Mouse (Mus musculus) lung, adult 2 months (tissue): Measurements from ENCODE around the gene Slc16a1.

Experiments used
- CTCF ChIP-seq: fragments of 200-500 bp; IDR thresholded peaks from 2 replicates; pipeline ENCODE4 v1.5.1; 2011; ENCODE audit warnings: mild to moderate bottlenecking, low read length, control low read depth; ENCODE audit not compliant: insufficient read depth
- POLR2A ChIP-seq: fragments of 200-500 bp; IDR thresholded peaks from 2 replicates; pipeline ENCODE4 v1.6.1; 2011; ENCODE audit warnings: low read depth, mild to moderate bottlenecking, control low read depth, low read length, borderline replicate concordance; ENCODE audit errors: extremely low read depth

- TF ChIP-seq CTCF (no peak), POLR2A (no peak)
Observed at GRCm38 (mm10) chr3:104662926-104663325, 24.5 kb downstream of the Slc16a1 start.
